Mouse (Mus musculus) MEL (cell line): ENCODE results near the gene Sebox. TPM values are rescaled to one million over a fixed set of nuclear protein-coding genes. Genes with fewer than 3 reads are reported as not detected.

ENCODE experiments used
- DNase-seq: peaks from one replicate; pipeline ENCODE4 v3.0.0; 2011; ENCODE audit warnings: low read depth, low spot score
- H3K27ac ChIP-seq: 2 replicates; pipeline ENCODE4 v1.5.1; 2012; ENCODE audit warnings: low read depth, mild to moderate bottlenecking, control low read depth, low read length, moderate library complexity; ENCODE audit not compliant: control insufficient read depth
- H3K27me3 ChIP-seq, 2 experiments: fragments of 150-350 bp in 1 of 2; sonication (generic) in 1 of 2; 2 replicates each; pipeline ENCODE4 v1.6.1; 2012; ENCODE audit warnings: low read length in 2 of 2, mild to moderate bottlenecking in 2 of 2, improper control_type of control experiment in 1 of 2, moderate library complexity in 1 of 2; ENCODE audit not compliant: insufficient read depth in 2 of 2, control insufficient read depth in 1 of 2
- H3K36me3 ChIP-seq, 2 experiments: 2 replicates each; pipeline ENCODE4 v1.6.1; 2012 to 2014; ENCODE audit warnings: low read length in 2 of 2, improper control_type of control experiment in 1 of 2, inconsistent platforms in 1 of 2, mild to moderate bottlenecking in 1 of 2; ENCODE audit not compliant: insufficient read depth in 2 of 2, control insufficient read depth in 1 of 2
- H3K4me1 ChIP-seq, 2 experiments: fragments of 150-350 bp in 1 of 2; sonication (generic) in 1 of 2; 2 replicates each; pipeline ENCODE4 v1.6.1; 2012; ENCODE audit warnings: low read length in 2 of 2, improper control_type of control experiment in 1 of 2, mild to moderate bottlenecking in 1 of 2; ENCODE audit not compliant: insufficient read depth in 2 of 2, control insufficient read depth in 1 of 2
- H3K4me3 ChIP-seq, 2 experiments: fragments of 150-350 bp in 1 of 2; sonication (generic) in 1 of 2; 2 replicates each; pipeline ENCODE4 v1.5.1; 2012; ENCODE audit warnings: low read depth in 2 of 2, low read length in 2 of 2, mild to moderate bottlenecking in 2 of 2, moderate library complexity in 2 of 2, control low read depth in 1 of 2, improper control_type of control experiment in 1 of 2; ENCODE audit not compliant: control insufficient read depth in 1 of 2, insufficient read depth in 1 of 2
- H3K79me2 ChIP-seq: 2 replicates; pipeline ENCODE4 v1.6.1; 2012; ENCODE audit warnings: mild to moderate bottlenecking, low read length, moderate library complexity; ENCODE audit not compliant: control insufficient read depth, poor library complexity, insufficient read depth
- H3K9ac ChIP-seq: 2 replicates; pipeline ENCODE4 v1.6.1; 2012; ENCODE audit warnings: low read depth, mild to moderate bottlenecking, control low read depth, low read length, moderate library complexity; ENCODE audit not compliant: control insufficient read depth, poor library complexity, severe bottlenecking
- H3K9me3 ChIP-seq: fragments of 150-350 bp; sonication (generic); replicated peaks from 2 replicates; pipeline ENCODE4 v1.6.1; 2012; ENCODE audit warnings: mild to moderate bottlenecking, low read length, improper control_type of control experiment, moderate library complexity; ENCODE audit not compliant: insufficient read depth
- CTCF ChIP-seq, 3 experiments: IDR thresholded peaks in 2 of 3; conservative IDR thresholded peaks in 1 of 3; 2 replicates each; pipeline ENCODE4 v1.5.1; 2011 to 2012; ENCODE audit warnings: low read length in 3 of 3, low read depth in 2 of 3, mild to moderate bottlenecking in 2 of 3, improper control_type of control experiment in 1 of 3, inconsistent platforms in 1 of 3, mixed read lengths in 1 of 3, moderate library complexity in 1 of 3; ENCODE audit not compliant: control insufficient read depth in 1 of 3, insufficient read depth in 1 of 3, poor library complexity in 1 of 3, severe bottlenecking in 1 of 3
- ETS1 ChIP-seq: IDR thresholded peaks from 2 replicates; pipeline ENCODE4 v1.6.1; 2012; ENCODE audit warnings: low read depth, mild to moderate bottlenecking, inconsistent platforms, low read length, improper control_type of control experiment, moderate library complexity
- GABPA ChIP-seq: IDR thresholded peaks from 2 replicates; pipeline ENCODE4 v1.6.1; 2012; ENCODE audit warnings: low read depth, mild to moderate bottlenecking, inconsistent platforms, low read length, improper control_type of control experiment, moderate library complexity
- HCFC1 ChIP-seq: IDR thresholded peaks from 2 replicates; pipeline ENCODE4 v1.6.1; 2012; ENCODE audit warnings: low read depth, mild to moderate bottlenecking, inconsistent platforms, low read length, improper control_type of control experiment, moderate library complexity
- JUND ChIP-seq: IDR thresholded peaks from 2 replicates; pipeline ENCODE4 v1.6.1; 2011; ENCODE audit warnings: low read depth, mild to moderate bottlenecking, improper control_type of control experiment, low read length
- KAT2A ChIP-seq: conservative IDR thresholded peaks from 2 replicates; pipeline ENCODE4 v1.6.1; 2012; ENCODE audit warnings: low read depth, low read length, improper control_type of control experiment, inconsistent platforms
- POLR2A ChIP-seq, 2 experiments: IDR thresholded peaks; 2 replicates each; pipeline ENCODE4 v1.6.1; 2011 to 2012; ENCODE audit warnings: low read length in 2 of 2, mild to moderate bottlenecking in 2 of 2, control low read depth in 1 of 2, improper control_type of control experiment in 1 of 2, low read depth in 1 of 2, moderate library complexity in 1 of 2; ENCODE audit not compliant: control insufficient read depth in 1 of 2, insufficient read depth in 1 of 2, poor library complexity in 1 of 2
- POLR2AphosphoS2 ChIP-seq: IDR thresholded peaks from 2 replicates; pipeline ENCODE4 v1.6.1; 2011; ENCODE audit warnings: low read length, improper control_type of control experiment
- RAD21 ChIP-seq: IDR thresholded peaks from 2 replicates; pipeline ENCODE4 v1.6.1; 2011; ENCODE audit warnings: mild to moderate bottlenecking, low read depth, low read length, improper control_type of control experiment
- SIN3A ChIP-seq: IDR thresholded peaks from 2 replicates; pipeline ENCODE4 v1.6.1; 2012; ENCODE audit warnings: low read length, improper control_type of control experiment, inconsistent platforms
- SMC3 ChIP-seq: IDR thresholded peaks from 2 replicates; pipeline ENCODE4 v1.6.1; 2011; ENCODE audit warnings: low read depth, low read length, improper control_type of control experiment
- TBP ChIP-seq: IDR thresholded peaks from 2 replicates; pipeline ENCODE4 v1.8.0; 2011; ENCODE audit warnings: low read depth, low read length, improper control_type of control experiment
- ZC3H11A ChIP-seq: IDR thresholded peaks from 2 replicates; pipeline ENCODE4 v1.6.1; 2012; ENCODE audit warnings: low read depth, mild to moderate bottlenecking, inconsistent platforms, low read length, improper control_type of control experiment
- ZMIZ1 ChIP-seq: IDR thresholded peaks from 2 replicates; pipeline ENCODE4 v1.6.1; 2012; ENCODE audit warnings: low read depth, mild to moderate bottlenecking, inconsistent platforms, low read length, improper control_type of control experiment, moderate library complexity
- polyA plus RNA-seq, 2 experiments: library from polyadenylated mRNA; stranded (reverse) in 1 of 2; unstranded in 1 of 2; fragments of >175 nt in 1 of 2; fragments of >200 nt in 1 of 2; gene quantifications; 2 replicates each; pipeline versions ENCODE4 v1.2.1 to v1.2.4; 2012; ENCODE audit warnings: low replicate concordance in 2 of 2, low read depth in 1 of 2; ENCODE audit not compliant: insufficient read length in 2 of 2, insufficient read depth in 1 of 2, missing spikeins in 1 of 2
- total RNA-seq: library from RNA; depleted of rRNA; stranded (reverse); fragments of 300-350 nt; gene quantifications from 2 replicates; pipeline ENCODE4 v1.2.3, GENCODE M21; 2012

The Sebox gene
- total and polyA plus RNA-seq, 3 experiments: 0.06 to 0.15 TPM; not detected in 1

DNA sequence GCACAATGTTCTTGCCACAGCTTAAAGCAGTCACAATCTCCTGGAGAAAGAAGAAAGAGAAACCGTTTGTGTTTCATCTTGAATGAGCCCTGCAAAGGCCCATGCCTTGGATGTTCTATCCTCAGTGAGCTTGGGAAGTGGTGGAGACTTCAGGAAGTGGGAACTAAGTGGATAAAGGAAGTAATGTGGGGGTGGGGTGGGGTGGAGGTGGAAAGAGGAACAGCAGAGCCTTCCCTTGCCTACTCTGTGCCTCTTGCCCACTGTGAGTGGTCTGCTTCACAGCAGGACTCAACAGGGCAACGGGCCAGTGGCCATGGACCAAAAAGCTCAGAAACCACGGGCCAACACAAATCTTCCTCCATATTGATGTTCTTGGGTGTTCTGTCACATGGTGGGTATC, 28.0 kb upstream of the Sebox start:
- H3K4me3 ChIP-seq: no peak overlapping the region
- 0 out of 4 replicates have a peak, but pooled peaks cover 0 to 3% of the 10 kb centered on the region in 2 experiments for H3K27me3 ChIP-seq
- DNase-seq: peak; percentile 44
- H3K4me1 ChIP-seq: peaks cover 0 to 6% of the 10 kb centered on the region in 2 experiments; a peak in 1 of 4 replicates
- no peak overlapping the region for H3K27ac ChIP-seq
- no peak overlapping the region for H3K9ac ChIP-seq
- H3K36me3 ChIP-seq: no peaks in the 10 kb centered on the region
- no peaks in the 10 kb centered on the region for H3K9me3 ChIP-seq
- H3K79me2 ChIP-seq: no peaks in the 10 kb centered on the region
- TF ChIP-seq ETS1 (no peak), ZC3H11A (no peak), KAT2A (no peak), GABPA (no peak)

DNA sequence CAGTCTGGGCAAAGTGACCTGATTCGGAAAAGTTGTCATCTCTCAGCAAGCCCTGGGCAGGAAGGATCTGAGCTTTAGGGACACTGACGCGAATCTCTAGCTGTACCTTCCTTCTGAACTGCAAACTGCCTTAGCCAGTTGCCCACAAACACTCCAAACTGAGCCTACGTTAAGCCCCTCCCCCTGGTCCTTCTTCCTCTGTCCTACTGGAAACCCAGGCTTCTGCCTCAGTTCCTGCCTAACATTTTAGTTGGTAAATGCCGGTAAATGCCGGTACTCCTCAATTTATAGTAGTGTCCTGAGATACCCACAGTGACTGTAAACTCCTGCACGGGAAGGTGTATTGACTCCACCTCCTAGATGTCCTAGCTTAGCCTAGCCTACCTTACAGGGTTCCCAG, 19.6 kb upstream of the Sebox start:
- Histone ChIP-seq H3K27ac (no peak overlapping the region), H3K36me3 (no peaks in the 10 kb centered on the region), H3K27me3 (peaks cover 8 to 15% of the 10 kb centered on the region in 2 experiments), H3K4me3 (peak overlapping the region; percentile 13 to 59; a peak in 3 of 4 replicates), H3K9ac (peak overlapping the region; percentile 52), H3K79me2 (no peaks in the 10 kb centered on the region), H3K4me1 (0 out of 4 replicates have a peak, but pooled peaks cover 0 to 3% of the 10 kb centered on the region in 2 experiments), H3K9me3 (no peaks in the 10 kb centered on the region)
- TF ChIP-seq POLR2A (IDR thresholded peaks at IDR 0.05; ENCODE audit: control insufficient read depth in 1 of 2, insufficient read depth in 1 of 2, low read depth in 1 of 2, low read length in 2 of 2, poor library complexity in 1 of 2): peak in 1 of 2 experiments; percentile 47; a peak in 1 of 4 replicates
- TF ChIP-seq ETS1: no peak
- peak; percentile 49; the same call in 1 of the 2 replicates for TF ChIP-seq TBP
- no peak for TF ChIP-seq GABPA
- peak; percentile 68 for TF ChIP-seq HCFC1
- no peak for TF ChIP-seq ZMIZ1
- DNase-seq: peak; percentile 61

DNA sequence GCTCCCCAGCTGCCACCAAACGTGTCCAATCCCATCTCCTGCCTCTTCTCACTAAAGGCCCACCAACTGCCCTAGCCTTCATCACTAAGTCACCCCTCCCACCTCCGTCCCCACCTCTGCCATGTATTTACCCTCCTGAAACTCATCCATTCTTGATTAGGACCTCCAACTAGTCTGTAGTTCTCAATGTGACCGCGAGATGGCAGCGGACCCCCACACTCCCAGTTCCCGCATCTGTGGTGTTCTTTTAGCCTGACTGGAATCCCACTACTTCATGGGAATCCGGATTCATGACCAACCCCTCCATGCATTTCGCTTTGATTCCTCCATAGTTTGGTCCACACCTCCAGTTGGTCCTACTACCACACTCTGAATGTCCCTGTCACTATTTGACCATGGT, 15.1 kb upstream of the Sebox start:
- Histone ChIP-seq H3K79me2 (no peaks in the 10 kb centered on the region), H3K36me3 (no peaks in the 10 kb centered on the region), H3K4me1 (0 out of 4 replicates have a peak, but pooled peaks cover 0 to 3% of the 10 kb centered on the region in 2 experiments), H3K27me3 (peaks cover 8 to 14% of the 10 kb centered on the region in 2 experiments), H3K9ac (no peak overlapping the region), H3K9me3 (no peaks in the 10 kb centered on the region), H3K27ac (no peak overlapping the region), H3K4me3 (no peak overlapping the region)
- TF ChIP-seq CTCF (IDR thresholded peaks at IDR 0.05 in 2 of 3, conservative IDR thresholded peaks at IDR 0.05 in 1 of 3; ENCODE audit: control insufficient read depth in 1 of 3, insufficient read depth in 1 of 3, low read depth in 2 of 3, low read length in 3 of 3, poor library complexity in 1 of 3, severe bottlenecking in 1 of 3) (peak; percentile 88 to 98 (median 93)), POLR2AphosphoS2 (no peak), RAD21 (peak; percentile 95), SIN3A (0 out of 2 replicates have a peak, but pooled peaks have one; percentile 28), SMC3 (peak; percentile 90), JUND (no peak), ZC3H11A (peak; percentile 74)
- DNase-seq: peak; percentile 78
